Mouse (Mus musculus): ENCODE measurements at regions not wholly inside any gene's neighbourhood (a gene's known extent, or its start where the extent isn't known, plus 50 kb on each side); places are given as distances from the start of the nearest gene placed in this dataset.

DNA sequence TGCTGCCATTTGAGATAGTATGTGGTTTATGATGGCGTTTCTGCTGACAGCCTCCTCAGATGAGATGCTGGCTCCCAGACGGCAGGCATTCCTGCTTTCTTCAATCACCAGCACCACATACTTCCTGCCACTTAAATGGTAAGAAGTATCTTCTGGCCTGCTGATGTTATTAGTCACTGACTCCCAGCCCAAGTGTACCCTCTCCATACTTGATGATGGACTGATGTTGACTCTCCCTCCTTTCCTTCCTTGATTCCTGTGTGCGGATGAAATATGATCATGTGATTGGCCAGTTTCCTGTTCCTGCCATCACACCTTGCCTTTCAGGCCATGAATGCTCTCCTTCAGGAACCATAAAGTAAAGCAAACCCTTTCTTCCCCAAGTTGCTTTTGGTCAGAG lies 50.8 kb upstream of the Rpl10-ps3 start:
- no peak for DNase-seq (ENCODE audit: low spot score in 2 of 2)

- DNase-seq (ENCODE audit: low spot score in 2 of 2): no peak
Observed at GRCm38 (mm10) chr9:50396051-50396450, 51.3 kb upstream of the Rpl10-ps3 start.

DNA sequence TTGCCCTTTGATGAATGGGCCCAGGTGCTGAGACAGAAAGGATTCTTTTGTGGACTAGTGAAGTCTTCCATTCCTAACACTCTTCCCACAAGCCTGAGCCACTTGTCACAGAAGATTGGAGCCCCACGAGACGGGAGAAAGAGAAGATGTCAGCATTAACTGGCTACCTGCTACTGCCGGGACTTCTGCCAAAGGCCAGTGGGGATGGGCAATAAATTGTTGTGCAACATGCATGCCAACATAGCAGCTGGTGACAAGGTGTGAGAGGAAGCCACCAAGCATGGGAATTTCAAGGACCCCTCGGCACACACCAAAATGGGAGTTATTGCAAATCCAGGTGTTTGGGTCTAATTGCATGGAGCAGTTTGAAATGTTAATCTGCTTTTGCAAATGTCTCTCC lies 63.6 kb upstream of the Rpl10-ps3 start:
- DNase-seq (ENCODE audit: low spot score in 2 of 2): no peak

DNA sequence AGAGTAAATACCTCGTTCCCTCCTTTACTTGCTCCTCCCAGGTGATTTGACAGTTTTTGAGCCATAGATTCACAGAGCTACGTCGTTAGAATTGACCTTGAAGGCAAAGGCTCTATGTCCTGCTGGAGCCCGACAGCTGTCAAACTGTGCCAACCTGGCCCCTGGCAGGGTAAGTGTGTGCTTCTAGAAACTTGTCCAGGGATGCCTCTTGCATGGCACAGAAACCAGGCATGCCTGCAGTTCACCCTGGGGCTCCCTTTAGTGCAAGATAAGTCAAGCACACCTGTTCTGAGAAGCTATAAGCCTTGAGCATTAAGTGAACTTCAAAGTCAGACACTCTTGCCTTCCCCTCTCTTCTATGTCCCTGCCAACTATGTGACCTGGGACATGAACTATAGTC lies 64.1 kb upstream of the Rpl10-ps3 start:
- DNase-seq (ENCODE audit: low spot score in 2 of 2): no peak

- no peak for DNase-seq (ENCODE audit: low spot score in 2 of 2)
Observed at GRCm38 (mm10) chr9:50412986-50413385, 68.2 kb upstream of the Rpl10-ps3 start.

DNA sequence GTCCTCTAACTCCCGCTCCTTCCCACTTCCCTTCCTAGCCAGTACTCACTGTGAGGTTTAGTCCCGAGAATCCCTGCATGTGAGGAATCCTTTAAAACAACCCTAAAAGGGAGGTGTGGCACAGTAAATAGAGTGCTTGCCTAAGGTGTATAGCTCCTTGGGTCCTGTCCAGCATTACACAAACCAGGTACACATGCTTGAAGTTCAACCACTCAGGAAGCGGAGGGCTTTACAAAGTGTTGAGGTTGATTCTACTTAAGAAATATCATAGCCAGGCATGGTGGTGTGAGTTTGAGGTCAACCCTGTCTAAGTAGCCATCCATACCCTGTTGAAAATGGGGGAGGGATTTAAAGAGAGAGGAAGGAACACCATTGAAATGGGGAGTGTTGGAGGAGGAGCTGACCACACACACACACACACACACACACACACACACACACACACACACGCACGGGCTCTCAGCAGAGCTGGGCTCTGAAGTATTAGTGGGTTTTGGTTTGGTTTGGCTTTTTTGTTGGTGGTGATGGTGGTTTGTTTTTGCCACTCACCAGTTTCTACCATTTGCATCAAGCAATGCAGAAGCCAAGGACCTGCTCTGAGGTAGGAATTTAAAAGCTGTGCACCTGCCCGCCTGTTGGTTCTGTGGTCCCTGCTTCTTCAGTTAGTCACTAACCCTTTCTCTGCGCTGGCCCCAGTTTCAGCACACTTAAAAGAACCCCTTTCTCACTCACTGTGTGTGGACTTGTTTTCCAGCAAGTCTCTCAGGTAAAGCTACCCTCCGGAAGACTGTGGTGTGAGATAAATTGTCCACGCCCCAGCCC lies 69.0 kb upstream of the Rpl10-ps3 start:
- no peak for DNase-seq (ENCODE audit: low spot score in 2 of 2)

DNA sequence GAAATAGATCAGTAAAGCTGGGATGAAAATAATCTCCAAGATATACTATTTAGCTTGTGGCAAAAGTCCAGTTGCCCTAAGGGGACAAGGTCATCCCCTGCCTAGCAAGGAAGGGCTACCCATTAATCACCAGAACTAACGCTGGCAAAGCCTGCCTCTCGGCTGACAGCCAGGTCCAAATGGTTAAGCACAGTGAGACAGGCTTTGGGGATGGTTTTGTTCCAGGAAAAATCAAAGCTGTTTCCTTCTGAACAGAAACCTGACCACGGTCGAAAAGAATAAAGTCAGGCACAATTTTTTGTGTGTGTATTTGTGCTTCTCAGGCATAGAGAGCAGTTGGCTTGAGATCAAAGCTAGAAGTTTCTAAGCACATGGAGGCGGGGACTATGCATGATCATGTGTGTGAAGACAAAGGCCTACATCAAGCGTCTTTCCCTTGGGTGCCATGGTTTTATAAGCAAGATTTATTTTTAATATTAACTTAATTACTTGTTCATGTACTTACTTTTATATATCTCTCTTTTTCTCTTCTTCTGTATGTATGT lies 70.1 kb upstream of the Rpl10-ps3 start:
- DNase-seq (ENCODE audit: low spot score in 2 of 2): no peak

- DNase-seq (ENCODE audit: low spot score in 2 of 2): no peak
Observed at GRCm38 (mm10) chr9:50416677-50417076, 71.9 kb upstream of the Rpl10-ps3 start.

GRCm38 (mm10) chr9:50421061-50421460 lies 73.3 kb upstream of the Plet1 start:
- no peak for DNase-seq (ENCODE audit: low spot score in 2 of 2)

DNA sequence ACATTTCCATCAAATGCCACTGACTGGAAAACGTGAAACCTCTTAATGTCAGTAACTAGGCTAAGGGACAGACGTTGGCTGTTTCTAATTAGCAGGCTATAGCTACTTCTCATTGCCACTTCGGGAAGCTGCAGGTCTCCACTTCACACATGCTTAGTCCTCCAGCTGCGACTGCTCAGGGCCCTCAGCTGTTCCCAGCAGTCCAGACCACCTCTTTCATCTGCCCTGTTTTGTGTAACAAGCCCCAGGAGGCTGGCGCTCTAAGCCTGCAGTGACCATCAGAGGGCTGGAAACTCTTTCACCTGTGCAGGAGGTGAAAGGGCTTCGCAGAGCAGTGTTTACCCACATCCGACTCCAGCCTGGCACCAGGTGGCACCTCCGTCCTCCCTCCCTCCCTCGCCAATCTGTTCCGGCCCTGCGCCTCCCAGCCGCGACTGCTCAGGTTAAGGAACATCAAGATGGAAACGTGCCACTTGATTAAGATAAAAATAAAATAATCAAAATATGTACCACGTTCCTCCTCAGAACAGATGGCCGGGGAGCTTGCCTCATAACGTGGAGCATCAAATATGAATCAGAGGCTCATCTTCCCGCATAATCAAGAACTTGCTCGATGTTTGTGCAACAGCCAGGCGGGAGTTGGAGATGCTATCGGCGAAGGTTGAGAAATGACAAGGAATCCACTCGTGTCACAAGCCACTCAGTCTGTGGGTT lies 72.6 kb upstream of the Plet1 start:
- peak in 1 of 2 experiments; percentile 23 for DNase-seq (ENCODE audit: low spot score in 2 of 2)

GRCm38 (mm10) chr9:50425866-50426495 lies 68.3 kb upstream of the Plet1 start:
- no peak for DNase-seq (ENCODE audit: low spot score in 2 of 2)

DNA sequence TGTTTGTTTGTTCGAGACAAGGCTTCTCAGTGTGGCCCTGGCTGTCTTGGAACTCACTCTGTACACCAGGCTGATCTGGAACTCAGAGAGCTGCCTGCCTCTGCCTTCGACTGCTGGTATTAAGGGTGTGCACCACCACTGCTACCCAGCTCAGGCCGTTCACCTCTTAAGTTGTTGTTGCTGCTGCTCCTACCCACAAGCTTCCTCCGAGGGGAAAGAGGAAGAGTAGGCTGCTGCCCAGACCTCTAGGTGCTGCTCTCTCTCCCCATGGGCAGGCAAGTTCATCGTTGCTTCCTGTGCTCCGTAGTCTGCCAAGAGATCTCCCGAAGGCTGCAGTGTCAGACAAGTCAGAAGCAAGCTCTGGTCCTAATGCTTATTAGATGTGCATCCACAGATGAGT lies 64.2 kb upstream of the Plet1 start:
- no peak for DNase-seq (ENCODE audit: low spot score in 2 of 2)

GRCm38 (mm10) chr9:50433525-50433924 lies 60.8 kb upstream of the Plet1 start:
- no peak for DNase-seq (ENCODE audit: low spot score in 2 of 2)

GRCm38 (mm10) chr9:50433978-50434377 lies 60.3 kb upstream of the Plet1 start:
- no peak for DNase-seq (ENCODE audit: low spot score in 2 of 2)

DNA sequence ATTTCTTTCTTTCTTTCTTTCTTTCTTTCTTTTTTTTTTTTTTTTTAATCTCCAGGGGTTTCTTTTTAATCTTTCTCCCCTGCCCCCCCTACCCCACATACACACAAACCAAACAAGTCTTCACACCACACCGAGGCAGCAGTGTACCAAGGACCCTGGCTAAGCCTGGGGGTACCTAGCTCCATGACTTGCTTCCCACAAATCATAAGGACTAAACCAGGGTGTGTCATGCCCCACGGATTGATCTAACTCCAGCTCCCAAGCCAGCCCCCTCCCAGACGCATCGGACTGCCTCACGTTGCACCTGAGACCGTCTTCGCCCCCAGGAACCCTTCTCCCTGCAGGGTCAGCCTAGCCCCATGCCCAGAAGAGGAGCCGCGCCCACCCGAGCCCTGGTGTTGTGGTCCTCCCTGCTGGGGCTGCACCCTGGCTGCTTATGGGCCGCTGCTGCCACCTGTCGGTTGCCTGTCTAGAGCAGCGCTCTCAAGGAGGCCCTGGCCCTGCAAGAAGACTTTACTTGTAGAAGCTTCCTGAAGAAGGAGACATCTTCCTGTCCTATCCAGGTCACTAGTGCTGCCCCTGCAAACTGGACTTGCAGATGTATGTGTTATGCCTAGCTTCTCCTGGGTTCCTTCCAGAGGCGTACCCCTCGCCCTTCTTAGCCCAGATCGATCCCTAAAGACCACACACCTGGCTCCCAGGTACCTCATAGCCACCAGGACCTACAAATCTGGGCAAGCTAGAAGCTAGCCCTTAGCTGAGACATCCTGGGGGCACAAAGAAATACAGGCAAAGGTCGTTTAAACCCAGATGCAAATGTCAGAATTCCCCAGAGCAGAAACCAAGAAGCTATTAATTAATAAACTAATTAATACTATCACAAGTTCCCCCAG lies 56.2 kb upstream of the Plet1 start:
- DNase-seq (ENCODE audit: low spot score in 2 of 2): peak in 1 of 2 experiments; percentile 83

DNA sequence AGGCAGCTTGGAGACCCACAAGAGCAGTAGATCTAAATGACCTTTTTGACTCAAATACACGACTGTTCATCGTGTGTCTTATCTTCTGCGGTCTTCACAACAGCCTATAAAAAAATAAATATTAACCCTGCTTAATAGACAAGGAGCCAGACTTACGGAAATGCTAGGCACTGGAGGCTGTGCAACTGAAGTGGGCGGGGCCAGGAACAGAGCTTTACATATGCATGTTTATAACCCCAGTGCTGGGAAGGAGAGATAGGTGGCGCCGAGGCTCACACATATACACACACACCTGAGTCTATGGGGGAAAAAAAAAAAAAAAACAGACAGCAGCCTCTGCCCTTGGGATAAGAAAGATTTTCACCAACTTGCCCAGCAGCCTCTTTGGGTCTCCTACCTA lies 55.6 kb upstream of the Plet1 start:
- no peak for DNase-seq (ENCODE audit: low spot score in 2 of 2)

GRCm38 (mm10) chr9:50440222-50440621 lies 54.1 kb upstream of the Plet1 start:
- DNase-seq (ENCODE audit: low spot score in 2 of 2): no peak

DNA sequence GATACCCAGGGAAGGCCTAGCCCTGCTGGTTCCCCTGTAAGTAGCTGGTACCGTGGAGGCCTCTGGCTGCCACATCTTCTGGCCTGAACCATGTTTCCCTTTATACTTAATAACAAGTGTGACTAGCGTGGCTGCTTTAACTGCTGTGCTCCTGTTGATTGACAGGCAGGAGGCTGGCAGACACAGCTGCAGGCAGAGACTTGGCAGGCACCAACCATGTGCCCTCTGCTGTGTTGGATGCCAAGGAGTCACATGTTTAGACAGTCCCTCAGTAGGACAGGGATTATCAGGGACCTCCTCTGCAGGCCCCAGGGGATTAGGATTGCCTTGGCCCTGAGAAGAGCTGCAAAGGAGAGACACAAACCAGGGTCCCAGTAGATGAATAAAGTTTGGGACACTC lies 53.6 kb upstream of the Plet1 start:
- no peak for DNase-seq (ENCODE audit: low spot score in 2 of 2)

DNA sequence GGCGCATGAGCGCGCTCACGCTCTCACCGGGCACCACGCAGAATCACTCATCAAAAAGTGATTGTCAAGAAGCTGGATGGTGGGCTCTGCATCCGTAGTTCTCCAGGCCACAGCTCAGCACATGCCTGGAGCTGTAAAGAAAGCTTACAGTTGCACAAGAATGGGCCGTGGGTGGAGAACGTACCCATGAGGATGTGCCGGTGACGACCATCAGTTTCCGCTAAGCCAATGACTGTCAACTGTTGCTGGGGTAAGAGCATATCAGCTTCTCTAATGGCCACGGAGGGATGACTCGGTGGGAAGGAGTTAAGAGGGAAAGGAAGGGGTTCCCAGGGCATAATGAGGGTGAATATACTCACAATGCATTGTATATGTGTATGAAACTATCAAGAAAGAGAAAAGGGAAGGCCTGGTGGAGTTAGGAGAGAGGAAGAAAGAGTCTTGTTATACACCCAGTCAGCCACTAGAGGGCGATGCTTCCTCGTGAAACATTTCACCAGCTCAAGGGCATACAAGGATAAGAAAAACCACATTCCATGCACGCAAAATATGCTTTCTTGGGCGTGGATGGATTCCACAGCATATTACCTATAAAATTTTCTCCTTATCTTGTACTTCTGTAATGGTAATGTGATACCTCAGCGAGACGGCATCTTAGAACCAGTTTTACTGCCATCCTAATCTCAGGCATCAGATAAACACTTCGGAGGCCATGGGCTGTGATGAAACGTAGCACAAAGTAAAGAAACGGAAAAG lies 50.4 kb upstream of the Plet1 start:
- DNase-seq (ENCODE audit: low spot score in 2 of 2): peak in 1 of 2 experiments; percentile 74
